Mouse (Mus musculus) G1E (cell line): ENCODE measurements around the gene Galk1.
"Not testable (repeated sequence)": the region's sequence is repeated elsewhere in the genome, so short reads cannot be mapped to it uniquely, and the experiment has no call there.

Experiments used
- CTCF ChIP-seq: IDR thresholded peaks from 2 replicates; pipeline ENCODE4 v1.5.1; 2012; ENCODE audit warnings: low read depth, low read length, inconsistent platforms, mixed read lengths
- GATA1 ChIP-seq: IDR thresholded peaks from 2 replicates; pipeline ENCODE4 v1.6.1; 2012; ENCODE audit warnings: borderline replicate concordance, low read length, inconsistent platforms, mixed read lengths
- POLR2AphosphoS5 ChIP-seq: IDR thresholded peaks from 2 replicates; pipeline ENCODE4 v1.6.1; 2012; ENCODE audit warnings: low read depth, low read length, inconsistent platforms; ENCODE audit not compliant: insufficient replicate concordance
- TAL1 ChIP-seq: conservative IDR thresholded peaks from 2 replicates; pipeline ENCODE4 v1.6.1; 2012; ENCODE audit warnings: low read depth, low read length, inconsistent platforms, mixed read lengths

DNA sequence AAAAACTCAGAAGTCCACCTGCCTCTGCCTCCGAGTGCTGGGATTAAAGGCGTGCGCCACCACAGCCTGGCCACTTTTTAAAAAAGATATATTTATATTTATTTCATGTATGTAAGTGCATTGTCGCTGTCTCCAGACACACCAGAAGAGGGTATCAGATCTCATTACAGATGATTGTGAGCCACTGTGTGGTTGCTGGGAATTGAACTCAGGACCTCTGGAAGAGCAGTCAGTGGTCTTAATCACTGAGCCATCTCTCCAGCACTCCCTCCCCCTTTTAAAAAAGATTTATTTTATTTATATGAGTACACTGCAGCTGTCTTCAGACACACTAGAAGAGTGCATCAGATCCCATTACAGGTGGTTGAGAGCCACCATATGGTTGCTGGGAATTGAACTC lies 6.3 kb upstream of the Galk1 start:
- TF ChIP-seq GATA1, TAL1, CTCF, POLR2AphosphoS5: not testable (repeated sequence)
